Mouse (Mus musculus): ENCODE results near the gene Tle3. TPM values are rescaled to one million over a fixed set of nuclear protein-coding genes. Genes with fewer than 3 reads are reported as not detected.
A peak's percentile ranks its signal among the peaks of the same experiment; 100 is the strongest.

Gene Tle3
- polyA plus RNA-seq, 1 experiment from 2014 or later = 65.9 TPM

DNA sequence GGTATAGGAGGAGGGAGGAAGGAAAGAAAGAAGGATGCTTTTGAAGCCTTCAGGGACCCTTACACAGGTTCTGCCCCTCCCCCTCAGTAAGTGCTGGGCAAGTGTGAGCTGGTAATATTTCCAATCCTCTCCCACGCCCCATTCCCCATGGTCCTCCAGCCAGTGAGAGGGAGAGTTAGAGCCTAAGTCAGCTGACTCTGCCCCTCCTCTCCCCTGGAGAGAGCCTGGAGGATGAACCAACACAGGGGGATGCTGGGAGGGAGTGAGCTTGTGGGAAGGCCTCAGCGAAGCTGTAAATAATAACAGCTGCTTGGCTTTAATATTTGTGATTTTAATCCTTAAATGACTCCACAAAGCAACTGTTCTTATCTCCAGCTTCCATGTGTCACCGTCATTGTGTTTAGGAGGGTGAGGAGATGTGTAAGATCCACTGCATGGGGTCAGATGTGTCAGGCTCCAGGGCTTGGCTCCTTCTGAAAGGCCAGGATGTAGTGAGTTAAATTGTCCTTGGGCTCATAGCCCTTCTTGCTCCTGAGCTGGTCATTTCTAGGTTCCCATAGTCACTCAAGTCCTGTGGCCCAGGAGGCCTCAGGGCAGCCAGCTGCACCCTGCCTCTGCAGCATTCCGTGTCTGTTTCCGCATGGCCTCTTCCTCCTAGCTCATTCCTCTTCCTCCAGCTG lies 70.9 kb downstream of the Tle3 start:
- no peak overlapping the region for H3K4me3 ChIP-seq
- H3K4me2 ChIP-seq (replicated peaks) = no peak overlapping the region
- H3K36me3 ChIP-seq = no peaks in the 10 kb centered on the region
- peak; percentile 61; the same call in 1 of the 2 replicates for ATAC-seq (ENCODE audit: low FRiP score, low read depth)
- 0 out of 2 replicates have a peak overlapping the region, but pooled peaks have one; percentile 8 for H3K27ac ChIP-seq (replicated peaks)
- H3K4me1 ChIP-seq = peaks cover 36% of the 10 kb centered on the region
- H3K27me3 ChIP-seq = peaks cover 12% of the 10 kb centered on the region; the same call in 1 of the 2 replicates
- H3K9me3 ChIP-seq = no peaks in the 10 kb centered on the region
- H3K9ac ChIP-seq (replicated peaks) = no peak overlapping the region
- WGBS = 48% methylated on average over 5 of the region's 5 CpGs

DNA sequence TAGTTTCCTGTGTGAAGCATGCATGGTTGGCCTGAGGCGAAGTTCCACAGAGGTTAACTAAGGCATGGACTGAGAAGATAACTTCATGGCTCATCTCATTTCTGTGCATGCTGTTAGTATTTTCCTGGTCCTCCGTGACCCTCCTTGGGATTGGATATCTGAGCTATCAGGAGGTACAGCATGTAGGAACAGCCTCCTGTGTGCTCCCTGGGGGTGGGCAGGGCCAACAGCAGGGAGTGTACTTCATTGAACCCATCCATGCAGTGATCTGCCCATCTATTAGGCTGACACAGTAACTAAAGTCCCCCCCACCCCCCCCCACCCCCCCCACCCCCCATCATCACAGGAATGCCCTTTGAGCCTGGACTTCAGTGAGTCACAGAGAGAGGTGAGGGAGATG lies 73.0 kb downstream of the Tle3 start:
- Histone ChIP-seq H3K4me2 (replicated peaks) (no peak overlapping the region), H3K27me3 (peaks cover 18% of the 10 kb centered on the region; the same call in 1 of the 2 replicates), H3K36me3 (no peaks in the 10 kb centered on the region), H3K4me3 (no peak overlapping the region), H3K4me1 (peaks cover 36% of the 10 kb centered on the region), H3K9ac (replicated peaks) (no peak overlapping the region), H3K27ac (replicated peaks) (peak overlapping the region; percentile 60; the same call in 1 of the 2 replicates), H3K9me3 (no peaks in the 10 kb centered on the region)
- whole genome bisulfite sequencing = 74% methylated on average over 2 of the region's 2 CpGs
- ATAC-seq (ENCODE audit: low FRiP score, low read depth) = no peak

DNA sequence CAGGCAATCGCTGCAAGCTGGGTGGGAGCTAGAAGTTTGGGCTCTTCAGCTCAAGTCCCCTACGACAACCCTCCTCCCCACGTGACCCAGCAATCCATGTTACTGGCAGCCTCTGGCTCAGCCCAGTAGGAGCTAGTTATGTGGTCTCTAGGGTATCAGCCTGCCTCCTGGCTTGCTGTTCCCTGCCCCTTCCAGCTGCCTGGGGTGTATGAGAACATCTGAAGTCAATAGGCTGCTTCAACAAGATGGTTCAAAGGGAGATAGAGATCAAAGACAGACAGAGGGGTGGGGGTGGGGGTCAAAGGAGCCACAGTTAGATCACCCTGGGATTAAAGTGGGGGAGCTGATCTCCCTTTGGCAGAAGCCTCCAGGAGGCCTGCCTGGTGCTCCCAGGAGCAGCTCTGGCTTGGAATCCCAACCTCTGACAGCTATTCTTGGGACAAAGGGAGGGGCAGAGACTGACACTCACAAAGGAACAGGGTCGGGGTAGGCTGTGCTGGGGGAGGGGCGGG lies 73.6 kb downstream of the Tle3 start:
- peaks cover 21% of the 10 kb centered on the region; the same call in 1 of the 2 replicates for H3K27me3 ChIP-seq
- H3K9ac ChIP-seq (replicated peaks) = no peak overlapping the region
- peaks cover 36% of the 10 kb centered on the region for H3K4me1 ChIP-seq
- ATAC-seq (ENCODE audit: low FRiP score, low read depth) = peak; percentile 71
- 4% methylated on average over 5 of the region's 5 CpGs for WGBS
- no peak overlapping the region for H3K4me3 ChIP-seq
- H3K4me2 ChIP-seq (replicated peaks) = no peak overlapping the region
- no peaks in the 10 kb centered on the region for H3K9me3 ChIP-seq
- H3K36me3 ChIP-seq = no peaks in the 10 kb centered on the region
- H3K27ac ChIP-seq (replicated peaks) = peak overlapping the region; percentile 60

DNA sequence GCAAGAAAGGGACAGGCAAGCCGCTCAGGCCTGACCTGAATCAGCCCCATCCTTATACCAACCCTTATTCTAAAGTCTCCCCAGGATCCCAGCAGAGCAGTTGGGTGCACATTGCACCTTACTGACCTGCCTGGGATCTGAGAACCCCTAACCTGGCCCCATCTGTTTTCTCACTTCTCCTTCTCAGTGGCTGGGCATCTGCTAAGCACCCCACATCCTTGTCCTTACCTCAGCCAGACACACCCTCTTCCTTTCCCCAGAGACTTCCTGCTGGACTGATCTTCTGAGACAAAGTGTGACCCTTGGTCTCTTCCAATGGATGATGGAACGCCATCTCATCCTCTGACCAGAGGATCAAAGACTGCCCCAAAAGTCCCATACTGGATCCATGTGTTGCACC lies 74.8 kb downstream of the Tle3 start:
- Histone ChIP-seq H3K27me3 (0 out of 2 replicates have a peak, but pooled peaks cover 16% of the 10 kb centered on the region), H3K4me3 (no peak overlapping the region), H3K36me3 (no peaks in the 10 kb centered on the region), H3K9ac (replicated peaks) (no peak overlapping the region), H3K9me3 (no peaks in the 10 kb centered on the region), H3K4me1 (peaks cover 27% of the 10 kb centered on the region), H3K4me2 (replicated peaks) (no peak overlapping the region), H3K27ac (replicated peaks) (no peak overlapping the region)
- no peak for ATAC-seq (ENCODE audit: low FRiP score, low read depth)
- WGBS = 65% methylated on average over 2 of the region's 2 CpGs

DNA sequence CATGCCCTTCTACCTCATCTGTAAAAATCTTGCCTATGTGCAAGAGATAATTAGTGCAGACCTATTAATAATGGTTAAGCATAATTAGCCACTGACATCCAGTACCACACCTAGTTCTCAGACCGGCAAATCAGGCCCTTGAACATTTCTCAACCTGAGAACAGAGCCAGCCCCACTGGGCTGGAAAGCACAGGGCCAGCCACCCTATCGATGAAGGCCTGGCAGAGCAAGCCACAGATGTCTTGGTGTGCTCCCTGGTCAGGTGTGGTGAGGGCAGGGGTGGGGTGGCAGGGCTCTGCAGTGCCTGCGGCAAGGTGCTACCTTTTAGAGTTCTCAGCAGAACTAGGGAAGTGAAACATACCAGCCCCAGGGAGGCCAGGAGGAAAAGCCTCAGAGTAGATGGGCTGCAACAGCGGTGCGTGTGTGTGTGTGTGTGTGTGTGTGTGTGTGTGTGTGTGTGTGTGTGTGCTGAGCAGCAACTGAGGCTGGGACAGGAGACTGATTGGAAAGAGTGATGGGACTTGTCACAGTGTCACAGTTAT lies 77.3 kb downstream of the Tle3 start:
- ATAC-seq (ENCODE audit: low FRiP score, low read depth) = no peak
- no peaks in the 10 kb centered on the region for H3K9me3 ChIP-seq
- peaks cover 17% of the 10 kb centered on the region for H3K4me1 ChIP-seq
- 83% methylated on average over 5 of the region's 5 CpGs for WGBS
- no peak overlapping the region for H3K27ac ChIP-seq (replicated peaks)
- no peak overlapping the region for H3K4me2 ChIP-seq (replicated peaks)
- peaks cover 24% of the 10 kb centered on the region; the same call in 1 of the 2 replicates for H3K27me3 ChIP-seq
- no peak overlapping the region for H3K4me3 ChIP-seq
- H3K9ac ChIP-seq (replicated peaks) = no peak overlapping the region
- H3K36me3 ChIP-seq = no peaks in the 10 kb centered on the region

DNA sequence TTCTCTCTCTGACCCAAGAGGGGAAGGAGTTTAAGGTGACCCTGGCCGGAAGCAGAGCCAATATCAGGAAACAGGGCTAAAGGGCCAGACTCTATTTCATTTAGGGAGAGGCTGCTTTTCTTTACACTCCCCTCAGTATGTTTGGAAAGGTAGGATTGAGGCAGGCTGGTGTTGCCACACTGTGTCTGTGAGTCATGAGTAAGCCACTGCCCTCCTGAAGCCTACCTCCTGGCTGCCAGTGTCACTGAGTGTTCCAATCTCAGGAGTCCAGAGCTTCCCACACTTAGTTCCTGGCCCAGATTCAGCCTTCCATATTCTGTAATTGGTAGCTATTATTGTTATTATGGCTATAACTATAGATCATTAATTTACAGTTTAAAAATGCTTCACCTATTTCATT lies 79.9 kb downstream of the Tle3 start:
- no peak for ATAC-seq (ENCODE audit: low FRiP score, low read depth)
- no peak overlapping the region for H3K27ac ChIP-seq (replicated peaks)
- no peak overlapping the region for H3K4me3 ChIP-seq
- no peaks in the 10 kb centered on the region for H3K36me3 ChIP-seq
- peaks cover 40% of the 10 kb centered on the region for H3K27me3 ChIP-seq
- no peak overlapping the region for H3K4me2 ChIP-seq (replicated peaks)
- peaks cover 7% of the 10 kb centered on the region; the same call in 1 of the 2 replicates for H3K4me1 ChIP-seq
- H3K9me3 ChIP-seq = no peaks in the 10 kb centered on the region
- no peak overlapping the region for H3K9ac ChIP-seq (replicated peaks)
- WGBS = 74% methylated on average over 1 of the region's 1 CpGs

DNA sequence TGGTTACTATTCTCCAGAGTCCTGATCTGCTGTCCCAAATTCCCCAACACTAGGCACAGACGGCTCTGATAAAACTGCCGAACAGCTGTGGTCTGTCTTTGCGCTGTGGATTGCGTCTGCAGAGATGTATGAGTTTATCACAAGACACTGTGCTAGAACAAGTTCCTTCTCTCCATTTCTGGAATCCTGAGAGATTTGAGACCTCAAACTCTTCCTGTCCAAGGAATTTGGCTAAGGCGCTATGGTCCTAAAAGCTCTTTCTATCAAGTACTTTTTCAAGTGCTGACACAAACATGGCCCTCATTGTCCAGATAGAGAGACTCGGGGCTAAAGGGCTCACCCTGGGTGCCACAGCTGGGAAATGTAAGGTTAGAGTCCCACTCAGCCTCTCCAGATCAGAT lies 83.7 kb downstream of the Tle3 start:
- no peak for ATAC-seq (ENCODE audit: low FRiP score, low read depth)
- Histone ChIP-seq H3K27me3 (peaks cover 42% of the 10 kb centered on the region), H3K9ac (replicated peaks) (no peak overlapping the region), H3K9me3 (no peaks in the 10 kb centered on the region), H3K4me2 (replicated peaks) (no peak overlapping the region), H3K4me1 (peaks cover 12% of the 10 kb centered on the region; the same call in 1 of the 2 replicates), H3K36me3 (no peaks in the 10 kb centered on the region), H3K4me3 (no peak overlapping the region), H3K27ac (replicated peaks) (no peak overlapping the region)
- 78% methylated on average over 6 of the region's 6 CpGs for WGBS

DNA sequence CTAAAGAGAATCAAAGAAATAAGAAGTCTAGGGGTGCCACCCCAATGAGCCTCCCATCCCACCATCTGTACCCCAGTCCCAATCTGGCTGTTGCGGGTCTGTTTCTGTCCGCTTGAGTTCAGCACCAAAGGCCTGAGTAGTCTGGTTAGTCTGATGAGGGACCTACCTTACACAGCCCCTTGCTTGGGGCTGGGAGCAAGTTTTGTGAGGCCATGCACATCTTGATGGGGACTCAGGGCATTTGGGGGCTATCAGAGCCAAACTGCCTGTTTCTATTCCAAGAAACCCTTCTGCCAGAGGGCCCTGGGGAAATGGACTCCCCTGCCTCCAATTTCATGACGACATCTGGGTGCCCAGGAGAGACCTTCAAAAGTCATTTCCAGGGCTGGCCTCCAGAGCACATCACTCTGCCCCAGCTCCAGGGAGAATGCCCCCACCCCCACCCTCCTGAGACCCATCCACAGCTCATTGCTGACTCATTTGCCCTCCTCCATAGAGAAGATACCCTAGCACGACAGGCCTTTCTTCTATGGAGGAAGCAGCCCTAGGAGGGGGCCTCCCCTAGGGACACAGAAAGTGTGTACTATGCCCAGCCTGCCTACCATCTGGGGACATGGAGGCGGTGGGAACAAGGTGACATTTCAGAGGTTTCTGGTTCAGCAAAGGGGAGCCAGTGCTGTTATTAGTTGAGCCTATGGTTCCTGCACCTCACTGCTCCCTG lies 84.4 kb downstream of the Tle3 start:
- H3K36me3 ChIP-seq = no peaks in the 10 kb centered on the region
- no peak overlapping the region for H3K4me2 ChIP-seq (replicated peaks)
- no peak overlapping the region for H3K27ac ChIP-seq (replicated peaks)
- H3K27me3 ChIP-seq = peaks cover 45% of the 10 kb centered on the region
- no peak overlapping the region for H3K9ac ChIP-seq (replicated peaks)
- WGBS = 66% methylated on average over 5 of the region's 5 CpGs
- no peaks in the 10 kb centered on the region for H3K9me3 ChIP-seq
- H3K4me1 ChIP-seq = peaks cover 12% of the 10 kb centered on the region; the same call in 1 of the 2 replicates
- ATAC-seq (ENCODE audit: low FRiP score, low read depth) = no peak
- H3K4me3 ChIP-seq = no peak overlapping the region

DNA sequence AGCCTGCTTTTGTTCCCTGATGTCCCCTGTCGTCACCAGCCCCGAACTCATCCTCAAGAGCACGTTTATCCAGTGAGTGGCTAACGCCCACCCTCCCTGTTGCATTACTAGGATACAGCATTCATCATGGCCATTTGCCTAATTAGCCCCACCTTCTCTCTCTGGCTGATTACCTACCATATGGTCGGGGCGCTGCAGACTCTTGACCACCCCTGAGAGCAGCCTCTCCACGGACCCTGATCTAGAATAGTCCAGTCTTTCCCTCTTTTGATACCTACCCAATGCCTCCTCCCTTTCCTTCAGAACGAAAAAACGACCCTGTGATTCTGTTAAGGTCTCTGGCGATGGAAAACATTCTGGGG lies 85.0 kb downstream of the Tle3 start:
- no peak overlapping the region for H3K4me2 ChIP-seq (replicated peaks)
- ATAC-seq (ENCODE audit: low FRiP score, low read depth) = no peak
- peaks cover 12% of the 10 kb centered on the region; the same call in 1 of the 2 replicates for H3K4me1 ChIP-seq
- H3K27ac ChIP-seq (replicated peaks) = no peak overlapping the region
- H3K36me3 ChIP-seq = no peaks in the 10 kb centered on the region
- WGBS = 48% methylated on average over 10 of the region's 10 CpGs
- peaks cover 45% of the 10 kb centered on the region for H3K27me3 ChIP-seq
- no peak overlapping the region for H3K4me3 ChIP-seq
- no peaks in the 10 kb centered on the region for H3K9me3 ChIP-seq
- H3K9ac ChIP-seq (replicated peaks) = no peak overlapping the region

DNA sequence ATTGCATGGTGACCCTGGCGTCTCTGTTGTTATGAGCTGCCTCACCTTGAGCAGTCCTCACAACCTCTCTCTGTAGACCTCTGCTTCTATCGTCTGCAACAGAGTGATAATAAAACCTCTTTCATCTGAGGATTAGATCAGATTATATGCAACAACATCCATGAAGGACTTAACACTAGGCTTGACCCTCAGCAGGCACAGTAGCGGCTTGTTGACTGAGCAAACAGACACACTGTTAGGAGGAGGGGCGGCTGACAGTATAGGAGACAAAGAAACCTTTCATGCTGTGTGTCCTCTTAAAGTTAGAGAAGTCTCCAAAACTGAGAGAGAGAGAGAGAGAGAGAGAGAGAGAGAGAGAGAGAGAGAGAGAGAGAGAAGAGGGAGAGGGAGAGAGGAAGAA lies 89.7 kb downstream of the Tle3 start:
- ATAC-seq (ENCODE audit: low FRiP score, low read depth) = no peak
- Histone ChIP-seq H3K4me2 (replicated peaks) (no peak overlapping the region), H3K9ac (replicated peaks) (no peak overlapping the region), H3K4me3 (no peak overlapping the region), H3K9me3 (peaks cover 10% of the 10 kb centered on the region), H3K4me1 (peaks cover 7% of the 10 kb centered on the region; the same call in 1 of the 2 replicates), H3K36me3 (no peaks in the 10 kb centered on the region), H3K27ac (replicated peaks) (no peak overlapping the region), H3K27me3 (peaks cover 31% of the 10 kb centered on the region)
- WGBS = 21% methylated on average over 4 of the region's 4 CpGs

DNA sequence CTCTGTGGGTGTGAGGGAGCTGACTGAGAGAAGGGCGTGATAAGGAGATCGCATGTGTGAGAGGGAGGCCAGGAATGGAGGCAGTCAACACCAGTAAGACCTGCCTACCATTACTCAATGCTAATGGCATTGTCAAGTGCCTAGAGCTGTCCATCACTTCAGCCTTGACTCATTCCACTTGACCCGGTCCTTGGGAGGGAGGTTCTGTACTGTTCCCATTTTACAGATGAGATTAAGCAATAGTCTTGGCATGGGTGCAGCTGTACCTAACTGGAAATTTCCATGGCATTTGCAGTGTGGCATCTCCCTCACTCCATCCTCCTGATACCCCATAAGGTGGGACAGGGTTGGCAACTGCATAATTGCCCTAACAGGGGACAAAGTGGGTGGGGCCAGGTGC lies 95.3 kb downstream of the Tle3 start:
- Histone ChIP-seq H3K9ac (replicated peaks) (no peak overlapping the region), H3K27ac (replicated peaks) (no peak overlapping the region), H3K27me3 (peaks cover 8% of the 10 kb centered on the region), H3K9me3 (peaks cover 10% of the 10 kb centered on the region), H3K4me3 (no peak overlapping the region), H3K36me3 (no peaks in the 10 kb centered on the region), H3K4me1 (peaks cover 22% of the 10 kb centered on the region), H3K4me2 (replicated peaks) (no peak overlapping the region)
- ATAC-seq (ENCODE audit: low FRiP score, low read depth) = no peak
- WGBS = 94% methylated on average over 3 of the region's 3 CpGs
